In genomic region chr11:74724235-74724791, GRCm38 (mm10) we compare ENCODE assay signal across 8 mouse cellular contexts. TPM values are rescaled to one million over a fixed set of nuclear protein-coding genes. Genes with fewer than 3 reads are reported as not detected.
A peak's percentile ranks its signal among the peaks of the same experiment; 100 is the strongest.
DNase-seq lines count a peak whose midpoint lies in the region; ATAC-seq lines count a peak whose summit lies in the region.

Gene Pafah1b1 (minus strand): TSS chr11:74724670.

- DNase-seq in Muller cell, postnatal 12 days (ENCODE audit: inconsistent ontology term) = peak; percentile 99
- DNase-seq in cerebellum, adult 9-11 months = peak; percentile 98
- DNase-seq in frontal cortex, postnatal 10 days (ENCODE audit: low spot score in 2 of 2) = peak; percentile 92 to 95
- peak; percentile 95 for DNase-seq in layer of hippocampus, postnatal 14 days (ENCODE audit: low spot score in 2 of 2)
- peak; percentile 96 for DNase-seq in lung, postnatal 14 days
- DNase-seq in retina, adult 2 months (ENCODE audit: low read depth, low spot score) = peak; percentile 88
- peak; percentile 96 to 98 for DNase-seq in thymus, postnatal 36 days

- no peaks in the 10 kb centered on the region for H3K27me3 ChIP-seq in hindbrain, embryonic 12.5 days

- no peaks in the 10 kb centered on the region for H3K9me3 ChIP-seq in hindbrain, embryonic 12.5 days (replicated peaks)

- peaks cover 18% of the 10 kb centered on the region for H3K4me1 ChIP-seq in hindbrain, embryonic 12.5 days

- under 1% methylated on average over 54 of the region's 56 CpGs for WGBS in hindbrain, embryonic 12.5 days

- no peaks in the 10 kb centered on the region for H3K36me3 ChIP-seq in hindbrain, embryonic 12.5 days

- peak within 1 kb of the TSS; percentile 78 for H3K4me2 ChIP-seq in hindbrain, embryonic 12.5 days (replicated peaks)

- H3K9ac ChIP-seq in hindbrain, embryonic 12.5 days = peak within 1 kb of the TSS; percentile 92

- peak within 1 kb of the TSS; percentile 100 for H3K27ac ChIP-seq in hindbrain, embryonic 12.5 days

- H3K4me3 ChIP-seq in hindbrain, embryonic 12.5 days = peak within 1 kb of the TSS; percentile 91

- peak; percentile 98 for ATAC-seq in hindbrain, embryonic 12.5 days (ENCODE audit: low FRiP score)

RNA-seq across cellular contexts. Expression of gene Pafah1b1, which starts in this region (rescaled TPM):
- 77.8 and 85.6 TPM in 2 replicates for polyA plus RNA-seq in hindbrain, embryonic 12.5 days (2016; fragmentation: Nextera tagmentation; extraction: Ambion mirVana)
- 100 to 1,000 TPM; 406 to 411 TPM for total RNA-seq in layer of hippocampus, postnatal 14 days (2021)

Comparison
In these comparisons a context has a peak if more than half of its experiments do, and no peak if none do; other contexts are left out.
1. Peak in every context shown above with its lines: DNase-seq, ATAC-seq, H3K4me3 ChIP-seq and H3K27ac ChIP-seq.